Mouse (Mus musculus) cerebellum, adult 2 months (tissue): ENCODE results near the gene Tff2.

Source experiments
- CTCF ChIP-seq: fragments of 200-500 bp; IDR thresholded peaks from 2 replicates; pipeline ENCODE4 v1.5.1; 2011; ENCODE audit warnings: low read depth, mild to moderate bottlenecking, control low read depth, low read length, moderate library complexity, borderline replicate concordance; ENCODE audit not compliant: insufficient read depth
- POLR2A ChIP-seq: fragments of 200-500 bp; IDR thresholded peaks from 2 replicates; pipeline ENCODE4 v1.6.1; 2011; ENCODE audit warnings: low read length, control low read depth, borderline replicate concordance; ENCODE audit not compliant: insufficient read depth

- TF ChIP-seq CTCF = no peak
- TF ChIP-seq POLR2A = no peak
Observed at GRCm38 (mm10) chr17:31191825-31192224, 47.7 kb upstream of the Tff2 start.
